Mouse (Mus musculus) heart, adult 2 months (tissue): ENCODE results near the gene Gm11077. TPM values are rescaled to one million over a fixed set of nuclear protein-coding genes. Genes with fewer than 3 reads are reported as not detected.

ENCODE experiments used
- DNase-seq, 2 experiments: peaks; one replicate each; pipeline ENCODE4 v3.0.0; 2021
- H3K27ac ChIP-seq: fragments of 200-600 bp; 2 replicates; pipeline ENCODE4 v1.8.1; 2022
- H3K27me3 ChIP-seq: fragments of 200-500 bp; 2 replicates; pipeline ENCODE4 v1.6.1; 2012; ENCODE audit warnings: mild to moderate bottlenecking, low read length, inconsistent platforms, mixed read lengths; ENCODE audit not compliant: control insufficient read depth, insufficient read depth
- H3K36me3 ChIP-seq: fragments of 200-500 bp; 2 replicates; pipeline ENCODE4 v1.6.1; 2012; ENCODE audit warnings: low read length, inconsistent platforms; ENCODE audit not compliant: control insufficient read depth, insufficient read depth
- H3K4me1 ChIP-seq: fragments of 200-500 bp; 2 replicates; pipeline ENCODE4 v1.6.1; 2011; ENCODE audit warnings: low read length; ENCODE audit not compliant: control insufficient read depth, insufficient read depth
- H3K4me3 ChIP-seq: fragments of 200-600 bp; 2 replicates; pipeline ENCODE4 v1.8.1; 2022
- H3K79me2 ChIP-seq: fragments of 200-500 bp; replicated peaks from 2 replicates; pipeline ENCODE4 v1.6.1; 2012; ENCODE audit warnings: mild to moderate bottlenecking, inconsistent platforms, low read length, moderate library complexity, mixed read lengths; ENCODE audit not compliant: control insufficient read depth, insufficient read depth
- H3K9ac ChIP-seq: fragments of 200-500 bp; 2 replicates; pipeline ENCODE4 v1.6.1; 2012; ENCODE audit warnings: low read depth, mild to moderate bottlenecking, control low read depth, inconsistent platforms, low read length, mixed read lengths
- CTCF ChIP-seq: fragments of 200-600 bp; IDR thresholded peaks from 2 replicates; pipeline ENCODE4 v1.8.1; 2022; ENCODE audit warnings: antibody characterized with exemption, mild to moderate bottlenecking, moderate library complexity
- EP300 ChIP-seq: fragments of 200-500 bp; IDR thresholded peaks from 2 replicates; pipeline ENCODE4 v1.6.1; 2011; ENCODE audit warnings: low read depth, low read length, control low read depth; ENCODE audit not compliant: insufficient read depth
- POLR2A ChIP-seq: fragments of 200-500 bp; IDR thresholded peaks from 2 replicates; pipeline ENCODE4 v1.6.1; 2011; ENCODE audit warnings: mild to moderate bottlenecking, low read depth, low read length, control low read depth; ENCODE audit not compliant: insufficient read depth
- WGBS: fragments of 180-500 bp; shearing (Covaris S2); methylation state at CpG from one replicate; pipeline ENCODE4 v1.1.7; 2018; 5-methylcytosine and 5-hydroxymethylcytosine counted together
- intact Hi-C: fragments of 180-260 bp; cut with DNase I; formaldehyde crosslinking; loops from one replicate; pipeline ENCODE4 v1.15.1; 2025
- polyA plus RNA-seq: library from polyadenylated mRNA; depleted of rRNA; stranded (reverse); fragments of >200 nt; gene quantifications from 2 replicates; pipeline ENCODE4 v1.2.3, GENCODE M21; 2012
- total RNA-seq, 2 experiments: library from RNA; stranded (reverse); gene quantifications; 2 replicates each; pipeline ENCODE4 v1.2.3; 2021

The Gm11077 gene
- total and polyA plus RNA-seq, 3 experiments: not detected

GRCm38 (mm10) chr6:140696192-140696879 is 32.7 kb upstream of the Gm11077 start:
- Histone ChIP-seq H3K79me2 (no peaks in the 10 kb centered on the region), H3K9ac (no peak overlapping the region), H3K27ac (no peak overlapping the region), H3K4me3 (no peak overlapping the region), H3K36me3 (no peaks in the 10 kb centered on the region), H3K4me1 (no peaks in the 10 kb centered on the region), H3K27me3 (no peaks in the 10 kb centered on the region)
- intact Hi-C loops: no loop called here
- 65% methylated on average over 12 of the region's 12 CpGs for WGBS
- no peak for TF ChIP-seq CTCF
- TF ChIP-seq EP300: no peak
- TF ChIP-seq POLR2A: no peak
- DNase-seq: no peak

GRCm38 (mm10) chr6:140697994-140698393 is 31.1 kb upstream of the Gm11077 start:
- no peak for DNase-seq
- H3K9ac ChIP-seq: no peak overlapping the region
- H3K27me3 ChIP-seq: no peaks in the 10 kb centered on the region
- 89% methylated on average over 11 of the region's 11 CpGs for WGBS
- H3K36me3 ChIP-seq: no peaks in the 10 kb centered on the region
- TF ChIP-seq CTCF (no peak), EP300 (no peak), POLR2A (no peak)
- H3K27ac ChIP-seq: no peak overlapping the region
- no peak overlapping the region for H3K4me3 ChIP-seq
- H3K79me2 ChIP-seq: no peaks in the 10 kb centered on the region
- no peaks in the 10 kb centered on the region for H3K4me1 ChIP-seq
- intact Hi-C loops: no loop called here

GRCm38 (mm10) chr6:140698596-140698995 is 30.5 kb upstream of the Gm11077 start:
- WGBS: 97% methylated on average over 1 of the region's 1 CpGs
- TF ChIP-seq POLR2A (no peak), EP300 (no peak), CTCF (no peak)
- Histone ChIP-seq H3K27me3 (no peaks in the 10 kb centered on the region), H3K4me1 (no peaks in the 10 kb centered on the region), H3K79me2 (no peaks in the 10 kb centered on the region), H3K9ac (no peak overlapping the region), H3K4me3 (no peak overlapping the region), H3K27ac (no peak overlapping the region), H3K36me3 (no peaks in the 10 kb centered on the region)
- intact Hi-C loops: no loop called here
- no peak for DNase-seq

GRCm38 (mm10) chr6:140701259-140701658 is 27.8 kb upstream of the Gm11077 start:
- 93% methylated on average over 6 of the region's 6 CpGs for WGBS
- TF ChIP-seq EP300 (no peak), POLR2A (no peak), CTCF (no peak)
- intact Hi-C loops: no loop called here

GRCm38 (mm10) chr6:140705132-140705531 is 24.0 kb upstream of the Gm11077 start:
- Histone ChIP-seq H3K36me3 (no peaks in the 10 kb centered on the region), H3K4me1 (no peaks in the 10 kb centered on the region; the same call in 1 of the 2 replicates), H3K27me3 (no peaks in the 10 kb centered on the region), H3K4me3 (no peak overlapping the region), H3K9ac (no peak overlapping the region), H3K79me2 (no peaks in the 10 kb centered on the region), H3K27ac (no peak overlapping the region)
- no peak for DNase-seq
- no peak for TF ChIP-seq CTCF
- TF ChIP-seq EP300: no peak
- TF ChIP-seq POLR2A: no peak
- 95% methylated on average over 10 of the region's 10 CpGs for WGBS
- intact Hi-C loops: no loop called here

More at GRCm38 (mm10) chr6:140701259-140701658, 27.8 kb upstream of the Gm11077 start:
- no peaks in the 10 kb centered on the region for H3K27me3 ChIP-seq
- H3K4me1 ChIP-seq: no peaks in the 10 kb centered on the region
- H3K9ac ChIP-seq: no peak overlapping the region
- no peak overlapping the region for H3K4me3 ChIP-seq
- H3K79me2 ChIP-seq: no peaks in the 10 kb centered on the region
- no peak for DNase-seq
- H3K36me3 ChIP-seq: no peaks in the 10 kb centered on the region
- no peak overlapping the region for H3K27ac ChIP-seq

GRCm38 (mm10) chr6:140706056-140706455 is 23.0 kb upstream of the Gm11077 start:
- no peak for DNase-seq
- Histone ChIP-seq H3K27ac (no peak overlapping the region), H3K4me1 (no peaks in the 10 kb centered on the region; the same call in 1 of the 2 replicates), H3K36me3 (no peaks in the 10 kb centered on the region), H3K79me2 (no peaks in the 10 kb centered on the region), H3K9ac (no peak overlapping the region), H3K4me3 (no peak overlapping the region), H3K27me3 (no peaks in the 10 kb centered on the region)
- no peak for TF ChIP-seq CTCF
- no peak for TF ChIP-seq POLR2A
- TF ChIP-seq EP300: no peak
- WGBS: 94% methylated on average over 5 of the region's 5 CpGs
- intact Hi-C loops: no loop called here
